In genomic region chr2:157471292-157471691, GRCm38 (mm10) we compare ENCODE assay signal across 8 mouse cellular contexts. TPM values are rescaled to one million over a fixed set of nuclear protein-coding genes. Genes with fewer than 3 reads are reported as not detected.
DNase-seq lines count a peak whose midpoint lies in the region; ATAC-seq lines count a peak whose summit lies in the region.

No protein-coding gene starts in this region.

- no peaks in the 10 kb centered on the region for H3K9me3 ChIP-seq in kidney, embryonic 15.5 days (replicated peaks)
- no peaks in the 10 kb centered on the region for H3K9me3 ChIP-seq in embryonic facial prominence, embryonic 12.5 days
- no peaks in the 10 kb centered on the region for H3K9me3 ChIP-seq in hindbrain, embryonic 10.5 days

- ATAC-seq in kidney, embryonic 15.5 days (replicated peaks; ENCODE audit: low FRiP score) = no peak
- no peak for ATAC-seq in embryonic facial prominence, embryonic 12.5 days (ENCODE audit: insufficient number of reproducible peaks, insufficient read depth, low FRiP score, low TSS enrichment)

- no peak overlapping the region for H3K4me3 ChIP-seq in kidney, embryonic 15.5 days (replicated peaks)
- H3K4me3 ChIP-seq in embryonic facial prominence, embryonic 12.5 days = no peak overlapping the region
- H3K4me3 ChIP-seq in hindbrain, embryonic 10.5 days = no peak overlapping the region

- peaks cover 54% of the 10 kb centered on the region for H3K36me3 ChIP-seq in kidney, embryonic 15.5 days
- peaks cover 43% of the 10 kb centered on the region for H3K36me3 ChIP-seq in embryonic facial prominence, embryonic 12.5 days
- H3K36me3 ChIP-seq in hindbrain, embryonic 10.5 days = peaks cover 58% of the 10 kb centered on the region

- no peak overlapping the region for H3K4me2 ChIP-seq in kidney, embryonic 15.5 days
- no peak overlapping the region for H3K4me2 ChIP-seq in embryonic facial prominence, embryonic 12.5 days (replicated peaks)

- peaks cover 47% of the 10 kb centered on the region for H3K4me1 ChIP-seq in kidney, embryonic 15.5 days
- peaks cover 61% of the 10 kb centered on the region for H3K4me1 ChIP-seq in embryonic facial prominence, embryonic 12.5 days
- peaks cover 89% of the 10 kb centered on the region for H3K4me1 ChIP-seq in hindbrain, embryonic 10.5 days (replicated peaks)

- no peak overlapping the region for H3K9ac ChIP-seq in kidney, embryonic 15.5 days
- peak overlapping the region; percentile 25 for H3K9ac ChIP-seq in embryonic facial prominence, embryonic 12.5 days

- DNase-seq in kidney, adult 18-20 months = no peak
- no peak for DNase-seq in hindbrain, embryonic 10.5 days (ENCODE audit: low spot score)
- DNase-seq in lung, postnatal 36 days = peak; percentile 36
- DNase-seq in right cerebral cortex, adult 18-20 months = no peak
- DNase-seq in B cell, adult 2 months = no peak
- no peak for DNase-seq in layer of hippocampus, adult 18-20 months (ENCODE audit: low spot score in 2 of 2)

- WGBS in kidney, embryonic 15.5 days = 77% methylated on average over 7 of the region's 7 CpGs
- WGBS in embryonic facial prominence, embryonic 12.5 days = 72% methylated on average over 7 of the region's 7 CpGs
- 80% methylated on average over 7 of the region's 7 CpGs for WGBS in hindbrain, embryonic 10.5 days

- H3K27ac ChIP-seq in kidney, embryonic 15.5 days = 0 out of 2 replicates have a peak overlapping the region, but pooled peaks have one; percentile 1
- peak overlapping the region; percentile 97 for H3K27ac ChIP-seq in embryonic facial prominence, embryonic 12.5 days
- H3K27ac ChIP-seq in hindbrain, embryonic 10.5 days = peak overlapping the region; percentile 94

- no peaks in the 10 kb centered on the region for H3K27me3 ChIP-seq in kidney, embryonic 15.5 days
- no peaks in the 10 kb centered on the region for H3K27me3 ChIP-seq in embryonic facial prominence, embryonic 12.5 days
- H3K27me3 ChIP-seq in hindbrain, embryonic 10.5 days (ENCODE audit: insufficient read depth, poor library complexity, severe bottlenecking) = peaks cover 23% of the 10 kb centered on the region; the same call in 1 of the 2 replicates

RNA-seq across cellular contexts. Expression of gene Src, which starts 53.0 kb away (rescaled TPM):
- 17.6 and 18.2 TPM in 2 replicates for polyA plus RNA-seq in kidney, embryonic 15.5 days (2015; fragmentation: Nextera tagmentation; extraction: Ambion mirVana)
- 30.8 and 37.3 TPM in 2 replicates for polyA plus RNA-seq in embryonic facial prominence, embryonic 12.5 days (2016; fragmentation: Nextera tagmentation; extraction: Ambion mirVana)
- 20.8 and 29.3 TPM in 2 replicates for polyA plus RNA-seq in hindbrain, embryonic 10.5 days (2016; fragmentation: Nextera tagmentation; extraction: Ambion mirVana)
- 100 to 1,000 TPM; 156 to 157 TPM for total RNA-seq in layer of hippocampus, adult 18-20 months (2021)

Comparison
In these comparisons a context has a peak if more than half of its experiments do, and no peak if none do; other contexts are left out.
1. H3K27ac ChIP-seq: peak in every context shown above with its lines; median percentile 97 in embryonic facial prominence, embryonic 12.5 days; 94 in hindbrain, embryonic 10.5 days; 1 in kidney, embryonic 15.5 days.